Mouse (Mus musculus): ENCODE results near the gene Ubxn10.

Ubxn10 gene

GRCm38 (mm10) chr4:138734105-138734504 is 2.9 kb downstream of the Ubxn10 start:
- in situ Hi-C loops (cut with MboI, MseI), result no loop called here

GRCm38 (mm10) chr4:138729018-138729703 is 7.8 kb downstream of the Ubxn10 start:
- in situ Hi-C loops (cut with MboI, MseI), result no loop called here

GRCm38 (mm10) chr4:138725751-138726150 is 11.2 kb downstream of the Ubxn10 start:
- in situ Hi-C loops (cut with MboI, MseI), result no loop called here

- in situ Hi-C loops (cut with MboI, MseI), result no loop called here
Measured at GRCm38 (mm10) chr4:138725127-138725461, 11.9 kb downstream of the Ubxn10 start.

DNA sequence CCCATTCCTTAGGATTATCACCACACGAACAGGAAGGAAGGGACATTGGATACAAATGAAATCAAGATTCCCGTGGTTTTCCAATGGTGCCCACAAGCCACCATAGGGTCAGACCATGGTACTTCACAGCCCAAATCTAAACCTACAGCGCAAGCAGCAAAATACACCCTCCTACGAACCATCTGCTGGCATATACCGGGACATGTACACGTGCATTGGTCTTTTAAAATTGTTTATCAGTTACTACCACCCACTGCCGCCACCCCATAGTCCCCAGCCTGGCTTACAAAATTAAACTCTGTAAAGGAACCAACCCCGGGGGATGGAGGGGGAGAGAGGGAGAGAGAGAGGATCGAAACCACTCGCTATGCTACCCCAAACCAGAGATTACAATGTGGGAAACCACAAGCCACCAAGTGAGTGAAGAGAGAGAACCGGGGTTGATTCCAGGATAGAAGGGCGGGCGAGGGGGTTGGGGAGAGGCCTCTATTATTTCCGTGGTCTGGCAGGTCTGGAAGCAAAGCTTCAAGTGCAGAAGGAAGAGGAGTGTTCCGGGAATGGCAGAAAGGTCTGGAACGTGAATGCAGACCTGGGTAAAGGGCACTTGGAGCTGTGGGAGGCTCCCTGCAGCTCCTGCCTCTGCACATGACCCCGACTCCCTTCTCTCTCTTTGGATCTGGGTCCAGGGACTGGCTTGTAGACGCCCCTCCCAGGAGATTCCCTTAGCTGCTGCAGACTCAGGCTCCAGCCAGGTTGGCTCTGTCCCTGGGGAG is 12.4 kb downstream of the Ubxn10 start, which contains the start of gene Pla2g2c:
Pla2g2c (plus strand) TSS at position 439 of the 773 bp plus-strand sequence.
- in situ Hi-C loops (cut with MboI, MseI), result no loop called here

DNA sequence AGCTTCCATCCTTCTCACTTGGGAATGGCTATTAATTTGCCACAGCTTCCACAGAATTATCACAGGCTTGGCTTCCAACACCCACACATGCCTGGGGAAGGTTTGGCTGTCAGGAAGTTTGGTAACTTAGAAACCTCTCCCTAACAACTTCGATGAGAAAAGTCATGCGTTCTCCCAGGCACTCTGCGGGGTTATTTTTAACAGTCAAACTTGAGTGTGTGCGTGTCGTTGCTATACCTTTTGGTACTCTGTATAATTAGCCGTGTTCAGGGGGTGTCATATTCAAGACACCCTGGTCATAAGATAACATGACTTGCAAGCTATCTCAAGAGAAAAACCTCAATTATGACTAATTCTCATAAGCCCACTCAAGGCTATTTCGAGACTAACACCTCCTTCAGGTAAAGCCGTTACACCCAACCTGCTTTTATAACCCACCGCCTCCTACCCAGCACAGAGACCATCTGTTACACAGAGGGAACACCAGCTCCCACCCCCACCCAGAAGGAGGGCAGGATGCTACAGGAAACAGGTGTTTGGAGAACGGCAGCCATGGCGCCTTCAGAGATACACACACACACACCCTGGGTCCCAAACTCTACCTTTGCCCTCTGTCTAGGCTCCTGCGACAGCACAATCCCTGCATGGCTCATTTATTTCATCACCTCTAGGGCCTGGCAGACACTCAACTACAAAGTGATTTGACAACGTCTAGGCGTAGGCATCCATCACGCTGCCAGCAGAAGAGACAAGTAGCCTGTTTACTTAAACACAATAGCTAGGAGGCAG is 13.3 kb downstream of the Ubxn10 start:
- in situ Hi-C loops (cut with MboI, MseI), result no loop called here

DNA sequence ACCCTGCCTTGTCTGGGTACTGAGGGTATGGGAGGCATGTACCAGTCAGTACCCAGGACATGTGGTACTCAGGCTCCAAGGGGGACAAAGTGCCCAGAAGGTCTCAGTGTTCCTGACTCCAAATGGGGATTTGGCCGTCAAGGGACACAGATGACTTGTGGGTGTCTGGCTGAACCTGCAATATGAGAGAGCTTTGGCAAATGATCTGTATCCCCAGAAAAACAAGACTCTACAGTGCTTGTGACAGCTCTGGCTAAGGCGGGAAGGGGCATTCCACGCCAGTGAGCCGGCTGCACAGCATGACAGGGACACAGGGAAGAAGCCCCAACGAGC is 17.7 kb downstream of the Ubxn10 start:
- in situ Hi-C loops (cut with MboI, MseI), result no loop called here

DNA sequence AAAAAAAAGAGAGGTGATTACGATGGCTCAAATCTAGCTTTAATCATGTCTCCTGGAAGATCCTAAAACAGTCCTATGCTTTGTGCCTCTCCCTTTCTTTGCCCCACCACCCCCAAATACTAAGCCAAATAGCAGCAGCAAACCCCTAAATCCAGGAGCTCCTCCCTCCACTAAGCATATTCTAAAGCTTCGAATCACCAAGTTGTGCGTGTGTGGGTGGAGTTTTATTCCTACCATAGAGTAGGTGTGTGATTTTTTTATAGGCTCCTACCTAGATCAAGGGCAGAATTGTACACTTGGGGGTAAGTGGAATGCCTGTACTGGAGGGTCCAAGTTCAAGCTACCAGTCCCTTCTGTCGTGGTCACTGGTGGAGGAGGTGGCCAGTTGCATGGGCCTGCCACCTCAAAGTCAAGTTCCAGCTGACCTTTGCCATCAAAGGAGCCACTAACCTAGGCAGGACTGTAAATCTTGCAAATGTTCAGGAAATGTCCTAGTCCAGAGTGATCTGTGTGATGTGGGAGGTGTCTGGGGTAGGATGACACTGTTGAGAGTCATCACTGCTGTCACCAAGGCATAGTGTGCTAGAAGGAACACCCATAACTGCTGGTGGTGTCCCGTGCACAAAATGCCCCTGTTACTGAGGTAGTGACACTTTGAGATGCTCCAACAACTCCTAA is 18.2 kb downstream of the Ubxn10 start:
- in situ Hi-C loops (cut with MboI, MseI), result no loop called here

GRCm38 (mm10) chr4:138716697-138717096 is 20.3 kb downstream of the Ubxn10 start:
- in situ Hi-C loops (cut with MboI, MseI), result no loop called here

GRCm38 (mm10) chr4:138714186-138714585 is 22.8 kb downstream of the Ubxn10 start:
- in situ Hi-C loops (cut with MboI, MseI), result no loop called here

GRCm38 (mm10) chr4:138712621-138713020 is 24.3 kb downstream of the Ubxn10 start:
- in situ Hi-C loops (cut with MboI, MseI), result no loop called here

DNA sequence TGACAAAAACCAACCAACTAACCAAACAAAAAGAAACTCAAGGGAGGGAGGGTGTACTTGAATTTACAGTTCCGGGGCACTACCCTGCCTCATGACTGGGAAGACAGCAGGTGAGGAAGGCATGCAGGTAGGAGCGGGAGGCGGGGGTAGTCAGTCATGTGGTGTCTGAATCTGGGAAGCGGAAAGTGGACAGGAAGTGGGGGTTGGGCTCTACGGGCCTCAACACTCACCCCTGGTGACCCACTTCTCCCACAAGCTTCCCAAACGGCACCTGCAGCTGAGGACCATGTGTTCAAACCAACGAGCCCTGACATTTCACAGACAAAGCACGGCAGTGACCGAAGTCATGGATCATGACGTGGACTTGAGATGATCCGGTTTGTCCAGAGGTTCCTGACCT is 24.9 kb downstream of the Ubxn10 start:
- in situ Hi-C loops (cut with MboI, MseI), result no loop called here

GRCm38 (mm10) chr4:138711051-138711820 is 25.7 kb downstream of the Ubxn10 start:
- in situ Hi-C loops (cut with MboI, MseI), result no loop called here

DNA sequence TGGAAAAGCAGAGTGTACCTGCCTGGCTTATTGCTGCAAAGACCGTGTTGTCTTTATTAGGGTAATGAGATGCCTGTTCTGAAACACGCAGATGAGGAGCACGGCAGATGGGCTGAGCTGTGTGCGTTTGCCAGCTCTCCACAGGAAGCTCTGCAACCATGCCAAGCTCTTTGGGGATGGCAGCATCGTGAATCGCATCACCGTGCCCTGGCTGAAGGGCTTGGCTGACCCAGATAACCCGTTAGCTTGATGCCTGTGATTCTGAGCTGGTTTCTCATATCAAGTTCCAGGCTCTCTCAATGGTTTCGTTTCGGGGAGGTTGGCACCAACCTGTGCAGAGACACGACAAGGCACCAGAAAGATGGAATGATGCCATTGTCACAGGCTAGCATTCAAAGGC is 26.3 kb downstream of the Ubxn10 start:
- in situ Hi-C loops (cut with MboI, MseI), result no loop called here

GRCm38 (mm10) chr4:138709944-138710343 is 27.0 kb downstream of the Ubxn10 start:
- in situ Hi-C loops (cut with MboI, MseI), result no loop called here

DNA sequence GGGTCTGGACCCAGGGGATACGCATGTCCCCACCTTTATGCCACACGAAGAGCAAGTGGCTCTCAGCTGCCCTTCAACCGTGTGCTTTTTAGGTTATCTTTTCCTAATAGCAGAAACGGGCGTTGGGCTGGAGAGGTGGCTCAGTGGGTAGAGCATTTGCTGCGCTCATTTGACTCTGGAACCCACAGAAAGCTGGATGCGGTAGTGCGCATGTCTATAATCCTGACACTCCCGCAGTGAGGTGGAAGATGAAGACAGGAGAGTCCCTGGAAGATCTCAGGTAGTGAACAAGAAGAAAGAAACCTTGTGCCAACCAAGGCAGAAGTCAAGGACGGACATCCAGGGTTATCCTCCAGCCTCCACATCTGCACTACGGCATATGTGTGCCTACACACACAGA is 27.7 kb downstream of the Ubxn10 start:
- in situ Hi-C loops (cut with MboI, MseI), result no loop called here

DNA sequence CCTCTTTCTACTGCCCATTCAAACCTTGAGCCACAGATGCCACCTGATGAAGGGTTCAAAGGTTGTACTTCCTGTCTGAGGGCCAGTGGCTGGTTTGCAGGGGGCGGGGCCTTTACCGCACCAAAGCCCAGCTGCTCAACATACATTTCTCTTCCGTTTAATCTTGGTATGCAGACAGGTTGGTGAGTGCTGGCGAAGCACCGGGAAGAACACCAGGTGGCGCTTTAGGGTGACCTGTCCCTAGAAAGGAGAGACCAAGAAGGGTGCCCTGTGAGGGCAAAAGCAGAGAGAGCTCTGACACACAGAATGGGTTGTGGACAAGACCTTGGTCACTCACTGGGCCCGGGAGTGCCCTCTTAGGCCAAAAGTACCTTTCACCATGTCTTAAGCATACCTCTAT is 28.3 kb downstream of the Ubxn10 start:
- in situ Hi-C loops (cut with MboI, MseI), result no loop called here

DNA sequence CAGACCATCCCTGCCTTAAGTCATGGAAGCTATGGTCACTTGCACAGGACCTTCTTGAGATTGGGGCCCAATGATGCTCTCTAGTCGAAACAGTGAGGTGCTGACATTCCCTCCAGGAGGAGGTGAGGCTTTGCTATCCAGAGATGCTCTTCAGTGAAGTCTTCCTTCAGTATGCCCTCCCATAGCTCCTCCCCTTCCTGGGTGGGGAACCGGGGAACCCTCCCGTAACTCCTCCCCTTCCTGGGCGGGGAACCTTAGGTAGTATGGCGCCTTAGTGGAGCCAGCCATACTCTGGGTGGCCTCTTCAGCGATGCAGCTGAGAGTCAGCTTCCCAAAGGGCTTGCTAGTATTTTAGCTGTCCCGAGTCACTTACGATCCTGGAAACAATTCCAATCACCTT is 30.3 kb downstream of the Ubxn10 start:
- in situ Hi-C loops (cut with MboI, MseI), result no loop called here

- in situ Hi-C loops (cut with MboI, MseI), result no loop called here
Measured at GRCm38 (mm10) chr4:138704169-138704568, 32.8 kb downstream of the Ubxn10 start.

DNA sequence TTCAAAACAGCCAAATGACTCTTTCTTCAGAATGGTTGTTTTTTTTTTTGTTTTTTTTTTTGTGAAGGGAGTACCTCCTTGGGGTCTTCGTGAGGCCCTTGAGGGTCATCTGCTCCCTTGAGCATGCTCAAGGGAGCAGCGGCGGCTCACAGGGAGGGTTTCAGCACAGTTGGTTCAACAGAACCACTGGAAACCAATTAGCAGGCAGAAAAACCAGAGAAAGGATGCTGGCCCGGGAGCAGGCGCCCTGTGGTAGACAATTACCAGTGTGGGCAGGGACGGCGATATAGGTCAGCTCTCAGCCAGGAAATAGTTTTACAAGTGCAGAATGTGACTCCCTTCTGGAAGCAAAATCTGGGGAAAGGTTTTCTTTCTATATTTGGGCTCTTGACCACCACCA is 33.4 kb downstream of the Ubxn10 start:
- in situ Hi-C loops (cut with MboI, MseI), result no loop called here

DNA sequence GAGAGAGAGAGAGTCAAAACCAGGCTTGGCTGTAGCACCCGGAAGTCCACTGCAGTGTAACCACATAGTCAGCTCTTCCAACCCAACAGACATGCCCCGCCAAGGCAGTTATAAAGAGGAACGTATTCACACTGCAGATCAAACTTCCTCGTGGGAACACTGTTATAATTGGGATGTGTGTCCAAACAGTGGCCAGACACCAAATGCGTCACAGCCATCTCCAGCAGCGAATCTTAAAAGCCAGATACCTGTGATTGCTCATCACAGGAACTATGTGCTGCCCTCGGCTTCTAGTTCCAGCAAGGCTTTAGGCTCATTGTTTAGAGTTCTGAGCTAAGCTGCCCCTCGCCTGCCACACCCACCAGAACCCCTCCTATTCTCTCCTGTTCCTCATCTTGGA is 34.4 kb downstream of the Ubxn10 start:
- in situ Hi-C loops (cut with MboI, MseI), result no loop called here
